ENCODE assay signal across 9 mouse cellular contexts in the genomic region with DNA sequence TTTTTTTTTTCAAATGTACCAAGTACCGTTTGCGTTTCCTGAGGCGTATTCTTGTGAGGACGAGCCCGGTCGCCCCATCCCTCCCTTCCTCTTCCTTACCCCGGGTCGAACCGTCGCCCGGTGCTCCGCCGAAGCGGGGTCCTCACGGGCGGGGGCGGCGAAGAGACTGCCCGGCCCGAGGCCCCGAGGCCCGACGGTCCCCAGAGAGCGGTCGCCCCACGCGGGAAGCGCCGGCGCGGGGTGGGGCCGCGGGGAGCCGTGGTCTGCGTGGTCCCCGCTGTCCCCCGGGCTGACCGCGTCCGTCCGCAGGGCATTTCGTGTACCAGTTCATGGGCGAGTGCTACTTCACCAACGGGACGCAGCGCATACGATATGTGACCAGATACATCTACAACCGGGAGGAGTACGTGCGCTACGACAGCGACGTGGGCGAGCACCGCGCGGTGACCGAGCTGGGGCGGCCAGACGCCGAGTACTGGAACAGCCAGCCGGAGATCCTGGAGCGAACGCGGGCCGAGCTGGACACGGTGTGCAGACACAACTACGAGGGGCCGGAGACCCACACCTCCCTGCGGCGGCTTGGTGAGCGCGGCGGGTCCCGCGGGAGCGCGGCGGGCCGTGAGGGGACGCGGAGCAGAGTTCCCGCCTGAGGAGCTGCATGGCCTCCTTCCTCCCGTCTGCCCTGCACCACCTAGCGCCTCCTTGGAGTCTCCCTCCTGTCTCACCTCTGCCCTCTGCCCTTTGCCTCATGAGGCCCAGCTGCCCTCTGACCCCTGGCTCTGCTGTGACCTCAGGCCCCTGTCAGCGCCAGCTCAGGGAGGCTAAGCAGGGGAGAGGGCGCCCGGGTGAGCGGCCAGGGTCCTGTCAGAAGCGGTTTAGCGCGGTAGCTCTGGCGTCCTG. TPM values are rescaled to one million over a fixed set of nuclear protein-coding genes. Genes with fewer than 3 reads are reported as not detected.
DNase-seq lines count a peak whose midpoint lies in the region; ATAC-seq and TF ChIP-seq lines count a peak whose summit lies in the region.
"Had no signal": no experiment of that assay in that cellular context is flagged by ENCODE, and none has a peak within 500 bp of the region (broad histone marks: within the 10 kb centered on the region; RNA-seq: fewer than 3 reads in every experiment).

No protein-coding gene starts in this region.

- no peaks in the 10 kb centered on the region for H3K9me3 ChIP-seq in hindbrain, embryonic 13.5 days
- H3K9me3 ChIP-seq in liver, embryonic 15.5 days (replicated peaks): no peaks in the 10 kb centered on the region
- H3K9me3 ChIP-seq in stomach, embryonic 14.5 days (ENCODE audit: control insufficient read depth, low read depth, low read length): no peaks in the 10 kb centered on the region

- no peak overlapping the region for H3K27ac ChIP-seq in left cerebral cortex, adult 2 months
- H3K27ac ChIP-seq in hindbrain, embryonic 13.5 days: no peak overlapping the region
- no peak overlapping the region for H3K27ac ChIP-seq in liver, embryonic 15.5 days (replicated peaks)
- no peak overlapping the region for H3K27ac ChIP-seq in stomach, embryonic 14.5 days (ENCODE audit: low read length)

- peak overlapping the region; percentile 35 for H3K4me3 ChIP-seq in left cerebral cortex, adult 2 months
- H3K4me3 ChIP-seq in hindbrain, embryonic 13.5 days: peak overlapping the region; percentile 51
- peak overlapping the region; percentile 55 for H3K4me3 ChIP-seq in liver, embryonic 15.5 days (replicated peaks)
- peak overlapping the region; percentile 41 for H3K4me3 ChIP-seq in stomach, embryonic 14.5 days (ENCODE audit: low read depth, low read length)
- H3K4me3 ChIP-seq: myocyte had no signal

- H3K9ac ChIP-seq in hindbrain, embryonic 13.5 days: peak overlapping the region; percentile 66
- H3K9ac ChIP-seq in liver, embryonic 15.5 days: no peak overlapping the region
- H3K9ac ChIP-seq in stomach, embryonic 14.5 days (replicated peaks; ENCODE audit: low read depth, low read length): 0 out of 2 replicates have a peak overlapping the region, but pooled peaks have one; percentile 21

- intact Hi-C loops in left cerebral cortex, adult 2 months (cut with DNase I): loop anchor here (5.0 kb wide), 1 partner anchor 43 kb away; the partner anchor contains the start of gene H2-Eb1

- under 1% methylated on average over 90 of the region's 93 CpGs for WGBS in hindbrain, embryonic 13.5 days
- WGBS in liver, embryonic 15.5 days (ENCODE audit: insufficient replicate concordance): 1% methylated on average over 93 of the region's 93 CpGs
- 1% methylated on average over 78 of the region's 93 CpGs for WGBS in stomach, embryonic 14.5 days

- peaks cover 27% of the 10 kb centered on the region for H3K4me1 ChIP-seq in hindbrain, embryonic 13.5 days (replicated peaks)
- H3K4me1 ChIP-seq in liver, embryonic 15.5 days (replicated peaks): peaks cover 23% of the 10 kb centered on the region
- H3K4me1 ChIP-seq in stomach, embryonic 14.5 days (ENCODE audit: control insufficient read depth, insufficient read depth, low read length): 0 out of 2 replicates have a peak, but pooled peaks cover 10% of the 10 kb centered on the region

- peak overlapping the region; percentile 98 for H3K4me2 ChIP-seq in hindbrain, embryonic 13.5 days
- H3K4me2 ChIP-seq in liver, embryonic 15.5 days: peak overlapping the region; percentile 83
- H3K4me2 ChIP-seq in stomach, embryonic 14.5 days (replicated peaks; ENCODE audit: low read depth, low read length): peak overlapping the region; percentile 87

- no peak for DNase-seq in left cerebral cortex, adult 2 months (ENCODE audit: extremely low spot score in 1 of 2, low spot score in 2 of 2)
- no peak for DNase-seq in left cerebral cortex, adult 9 months (ENCODE audit: low spot score in 2 of 2)
- no peak for DNase-seq in right cerebral cortex, postnatal 4 days
- DNase-seq in adrenal gland, postnatal 4 days (ENCODE audit: low spot score in 2 of 2): no peak

- peak; percentile 12; the same call in 1 of the 2 replicates for ATAC-seq in common myeloid progenitor, adult 5-6 weeks (replicated peaks; ENCODE audit: low read depth, poor library complexity, severe bottlenecking)
- ATAC-seq in hindbrain, embryonic 13.5 days (ENCODE audit: low FRiP score): peak; percentile 36
- peak; percentile 45; the same call in 1 of the 2 replicates for ATAC-seq in liver, embryonic 15.5 days (ENCODE audit: insufficient read depth)
- ATAC-seq in stomach, embryonic 14.5 days (ENCODE audit: insufficient number of reproducible peaks, insufficient read depth, low FRiP score, low read depth): peak; percentile 40; the same call in 1 of the 2 replicates

- TF ChIP-seq CTCF in left cerebral cortex, adult 2 months (IDR thresholded peaks at IDR 0.05): no peak

- peaks cover 47% of the 10 kb centered on the region for H3K27me3 ChIP-seq in hindbrain, embryonic 13.5 days
- H3K27me3 ChIP-seq in liver, embryonic 15.5 days: peaks cover 44% of the 10 kb centered on the region
- H3K27me3 ChIP-seq in stomach, embryonic 14.5 days (ENCODE audit: control insufficient read depth, insufficient read depth, low read length): peaks cover 12% of the 10 kb centered on the region

- H3K36me3 ChIP-seq in hindbrain, embryonic 13.5 days: no peaks in the 10 kb centered on the region
- no peaks in the 10 kb centered on the region for H3K36me3 ChIP-seq in liver, embryonic 15.5 days (replicated peaks)
- no peaks in the 10 kb centered on the region for H3K36me3 ChIP-seq in stomach, embryonic 14.5 days (ENCODE audit: control insufficient read depth, insufficient read depth, low read length)

RNA-seq across cellular contexts. Expression of gene H2-Ab1, which starts 7.2 kb away (rescaled TPM):
- 1 to 10 TPM; 1.3 to 3.1 TPM for total RNA-seq in left cerebral cortex, adult 2 months (2021)
- 67.2 and 91.5 TPM in 2 replicates for total RNA-seq in common myeloid progenitor, adult 5-6 weeks (2017)
- polyA plus RNA-seq in hindbrain, embryonic 13.5 days (2015; fragmentation: Nextera tagmentation; extraction: Ambion mirVana): 1.2 and 1.9 TPM in 2 replicates
- 6.6 and 9.3 TPM in 2 replicates for polyA plus RNA-seq in liver, embryonic 15.5 days (2015; fragmentation: Nextera tagmentation; extraction: Ambion mirVana)
- polyA plus RNA-seq in stomach, embryonic 14.5 days (2014; fragmentation: Nextera tagmentation; extraction: Ambion mirVana): 9.4 and 12.6 TPM in 2 replicates
- 10 to 100 TPM; 11.1 to 12.8 TPM for total RNA-seq in adrenal gland, postnatal 4 days (2021)
- polyA plus RNA-seq: myocyte had no signal

RNA-seq across cellular contexts. Expression of gene H2-Aa, which starts 22.9 kb away (rescaled TPM):
- 1 to 10 TPM; 1.0 to 3.1 TPM for total RNA-seq in left cerebral cortex, adult 2 months (2021)
- total RNA-seq in common myeloid progenitor, adult 5-6 weeks (2017): 17.1 and 26.2 TPM in 2 replicates
- 0.30 and 0.35 TPM in 2 replicates for polyA plus RNA-seq in hindbrain, embryonic 13.5 days (2015; fragmentation: Nextera tagmentation; extraction: Ambion mirVana)
- polyA plus RNA-seq in liver, embryonic 15.5 days (2015; fragmentation: Nextera tagmentation; extraction: Ambion mirVana): 2.6 and 2.8 TPM in 2 replicates
- 3.0 and 4.4 TPM in 2 replicates for polyA plus RNA-seq in stomach, embryonic 14.5 days (2014; fragmentation: Nextera tagmentation; extraction: Ambion mirVana)
- total RNA-seq in adrenal gland, postnatal 4 days (2021): 10 to 100 TPM in 1 of 2 experiments, 1 to 10 TPM in 1; 9.1 to 15.9 TPM
- polyA plus RNA-seq: myocyte had no signal

RNA-seq across cellular contexts. Expression of gene H2-Ob, which starts 26.0 kb away (rescaled TPM):
- total RNA-seq in left cerebral cortex, adult 2 months (2021): under 1 TPM; 0.16 to 0.18 TPM
- total RNA-seq in common myeloid progenitor, adult 5-6 weeks (2017): 25.5 and 27.7 TPM in 2 replicates
- polyA plus RNA-seq in hindbrain, embryonic 13.5 days (2015; fragmentation: Nextera tagmentation; extraction: Ambion mirVana): 0.06 TPM in 1 of 2 replicates, not detected in the other
- 0.31 and 0.51 TPM in 2 replicates for polyA plus RNA-seq in liver, embryonic 15.5 days (2015; fragmentation: Nextera tagmentation; extraction: Ambion mirVana)
- polyA plus RNA-seq in stomach, embryonic 14.5 days (2014; fragmentation: Nextera tagmentation; extraction: Ambion mirVana): 0.54 TPM in 1 of 2 replicates, not detected in the other
- total RNA-seq in adrenal gland, postnatal 4 days (2021): under 1 TPM; 0.28 to 0.65 TPM
- polyA plus RNA-seq: myocyte had no signal

RNA-seq across cellular contexts. Expression of gene H2-Eb1, which starts 41.0 kb away (rescaled TPM):
- total RNA-seq in left cerebral cortex, adult 2 months (2021): 1 to 10 TPM; 1.1 to 2.1 TPM
- total RNA-seq in common myeloid progenitor, adult 5-6 weeks (2017): 17.3 and 17.9 TPM in 2 replicates
- polyA plus RNA-seq in hindbrain, embryonic 13.5 days (2015; fragmentation: Nextera tagmentation; extraction: Ambion mirVana): 1.5 and 3.4 TPM in 2 replicates
- 1.7 and 1.8 TPM in 2 replicates for polyA plus RNA-seq in liver, embryonic 15.5 days (2015; fragmentation: Nextera tagmentation; extraction: Ambion mirVana)
- polyA plus RNA-seq in stomach, embryonic 14.5 days (2014; fragmentation: Nextera tagmentation; extraction: Ambion mirVana): 2.8 and 2.9 TPM in 2 replicates
- total RNA-seq in adrenal gland, postnatal 4 days (2021): 10 to 100 TPM in 1 of 2 experiments, 1 to 10 TPM in 1; 5.7 to 12.3 TPM
- polyA plus RNA-seq: myocyte had no signal

Comparison
In these comparisons a context has a peak if more than half of its experiments do, and no peak if none do; other contexts are left out.
1. RNA of gene H2-Ob, which starts 26.0 kb away (total RNA-seq): 25.5 to 27.7 TPM in common myeloid progenitor, adult 5-6 weeks; 0.28 to 0.65 TPM in adrenal gland, postnatal 4 days and 0.16 to 0.18 TPM in left cerebral cortex, adult 2 months; every median in the first group is over 10 times any median in the second.
2. Peak in every context shown above with its lines, with median percentiles within 50 percentile points of each other: H3K4me3 ChIP-seq, ATAC-seq and H3K4me2 ChIP-seq.